Mouse (Mus musculus): ENCODE results near the gene Irf4. TPM values are rescaled to one million over a fixed set of nuclear protein-coding genes. Genes with fewer than 3 reads are reported as not detected.

The Irf4 gene
- polyA plus RNA-seq, 1 experiment: 6.6 TPM

DNA sequence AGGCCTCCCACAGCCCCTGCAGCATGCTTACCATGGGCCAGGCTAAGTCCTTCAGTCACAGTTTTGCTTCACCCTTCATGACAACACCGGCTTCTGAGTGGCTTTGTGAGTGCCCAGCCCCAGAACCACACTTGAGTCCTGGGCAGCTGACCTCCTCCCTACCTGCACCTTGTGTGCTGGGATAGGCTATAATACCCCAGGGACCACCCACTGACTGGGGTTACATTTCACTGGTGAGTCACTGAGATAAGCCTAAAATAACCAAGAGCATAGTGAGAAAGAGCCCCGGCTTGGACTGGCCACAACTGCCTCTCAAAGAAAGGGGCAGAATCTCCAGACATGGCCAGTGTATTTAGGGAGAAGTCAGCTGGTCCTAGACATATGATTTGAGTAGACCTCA lies 32.9 kb downstream of the Irf4 start:
- Histone ChIP-seq H3K4me1 (replicated peaks; ENCODE audit: control insufficient read depth, insufficient read depth, low read length) (peaks cover 18% of the 10 kb centered on the region), H3K27me3 (ENCODE audit: control insufficient read depth, insufficient read depth, low read length) (no peaks in the 10 kb centered on the region), H3K36me3 (ENCODE audit: control insufficient read depth, insufficient read depth, low read length) (no peaks in the 10 kb centered on the region), H3K27ac (ENCODE audit: control insufficient read depth, insufficient read depth, low read length) (no peak overlapping the region), H3K4me3 (ENCODE audit: control insufficient read depth, insufficient read depth, low read length) (no peak overlapping the region)
- no peak for DNase-seq
- TF ChIP-seq POLR2A (IDR thresholded peaks at IDR 0.05; ENCODE audit: control insufficient read depth, extremely low read depth, insufficient read depth, low read length, poor library complexity) (no peak), CTCF (IDR thresholded peaks at IDR 0.05; ENCODE audit: borderline replicate concordance, control insufficient read depth, extremely low read depth, insufficient read depth, low read length, poor library complexity) (no peak)
- WGBS: 86% methylated on average over 2 of the region's 2 CpGs

GRCm38 (mm10) chr13:30782419-30782818 lies 33.4 kb downstream of the Irf4 start:
- Histone ChIP-seq H3K36me3 (ENCODE audit: control insufficient read depth, insufficient read depth, low read length) (no peaks in the 10 kb centered on the region), H3K27me3 (ENCODE audit: control insufficient read depth, insufficient read depth, low read length) (no peaks in the 10 kb centered on the region), H3K4me3 (ENCODE audit: control insufficient read depth, insufficient read depth, low read length) (no peak overlapping the region), H3K27ac (ENCODE audit: control insufficient read depth, insufficient read depth, low read length) (no peak overlapping the region), H3K4me1 (replicated peaks; ENCODE audit: control insufficient read depth, insufficient read depth, low read length) (peaks cover 19% of the 10 kb centered on the region)
- 89% methylated on average over 8 of the region's 8 CpGs for WGBS
- DNase-seq: no peak
- no peak for TF ChIP-seq CTCF (IDR thresholded peaks at IDR 0.05; ENCODE audit: borderline replicate concordance, control insufficient read depth, extremely low read depth, insufficient read depth, low read length, poor library complexity)
- no peak for TF ChIP-seq POLR2A (IDR thresholded peaks at IDR 0.05; ENCODE audit: control insufficient read depth, extremely low read depth, insufficient read depth, low read length, poor library complexity)

GRCm38 (mm10) chr13:30785423-30786040 lies 36.5 kb downstream of the Irf4 start:
- 55% methylated on average over 4 of the region's 4 CpGs for WGBS

GRCm38 (mm10) chr13:30786235-30787035 lies 37.4 kb downstream of the Irf4 start:
- Histone ChIP-seq H3K36me3 (ENCODE audit: control insufficient read depth, insufficient read depth, low read length) (no peaks in the 10 kb centered on the region), H3K27ac (ENCODE audit: control insufficient read depth, insufficient read depth, low read length) (peak overlapping the region; percentile 53), H3K4me3 (ENCODE audit: control insufficient read depth, insufficient read depth, low read length) (no peak overlapping the region), H3K27me3 (ENCODE audit: control insufficient read depth, insufficient read depth, low read length) (no peaks in the 10 kb centered on the region), H3K4me1 (replicated peaks; ENCODE audit: control insufficient read depth, insufficient read depth, low read length) (peaks cover 20% of the 10 kb centered on the region)
- DNase-seq: peak; percentile 67
- TF ChIP-seq CTCF (IDR thresholded peaks at IDR 0.05; ENCODE audit: borderline replicate concordance, control insufficient read depth, extremely low read depth, insufficient read depth, low read length, poor library complexity) (no peak), POLR2A (IDR thresholded peaks at IDR 0.05; ENCODE audit: control insufficient read depth, extremely low read depth, insufficient read depth, low read length, poor library complexity) (no peak)
- 3% methylated on average over 5 of the region's 5 CpGs for WGBS

More at GRCm38 (mm10) chr13:30785423-30786040, 36.5 kb downstream of the Irf4 start:
- DNase-seq: no peak
- Histone ChIP-seq H3K27ac (ENCODE audit: control insufficient read depth, insufficient read depth, low read length) (no peak overlapping the region; the same call in 1 of the 2 replicates), H3K27me3 (ENCODE audit: control insufficient read depth, insufficient read depth, low read length) (no peaks in the 10 kb centered on the region), H3K4me1 (replicated peaks; ENCODE audit: control insufficient read depth, insufficient read depth, low read length) (peaks cover 19% of the 10 kb centered on the region), H3K36me3 (ENCODE audit: control insufficient read depth, insufficient read depth, low read length) (no peaks in the 10 kb centered on the region), H3K4me3 (ENCODE audit: control insufficient read depth, insufficient read depth, low read length) (no peak overlapping the region)
- no peak for TF ChIP-seq CTCF (IDR thresholded peaks at IDR 0.05; ENCODE audit: borderline replicate concordance, control insufficient read depth, extremely low read depth, insufficient read depth, low read length, poor library complexity)
- TF ChIP-seq POLR2A (IDR thresholded peaks at IDR 0.05; ENCODE audit: control insufficient read depth, extremely low read depth, insufficient read depth, low read length, poor library complexity): no peak

GRCm38 (mm10) chr13:30787036-30787320 lies 38.0 kb downstream of the Irf4 start:
- Histone ChIP-seq H3K27ac (ENCODE audit: control insufficient read depth, insufficient read depth, low read length) (no peak overlapping the region), H3K36me3 (ENCODE audit: control insufficient read depth, insufficient read depth, low read length) (no peaks in the 10 kb centered on the region), H3K27me3 (ENCODE audit: control insufficient read depth, insufficient read depth, low read length) (no peaks in the 10 kb centered on the region), H3K4me1 (replicated peaks; ENCODE audit: control insufficient read depth, insufficient read depth, low read length) (peaks cover 26% of the 10 kb centered on the region), H3K4me3 (ENCODE audit: control insufficient read depth, insufficient read depth, low read length) (no peak overlapping the region)
- 93% methylated on average over 2 of the region's 2 CpGs for WGBS
- no peak for DNase-seq
- no peak for TF ChIP-seq POLR2A (IDR thresholded peaks at IDR 0.05; ENCODE audit: control insufficient read depth, extremely low read depth, insufficient read depth, low read length, poor library complexity)
- no peak for TF ChIP-seq CTCF (IDR thresholded peaks at IDR 0.05; ENCODE audit: borderline replicate concordance, control insufficient read depth, extremely low read depth, insufficient read depth, low read length, poor library complexity)

- no peaks in the 10 kb centered on the region for H3K27me3 ChIP-seq (ENCODE audit: control insufficient read depth, insufficient read depth, low read length)
- WGBS: 97% methylated on average over 2 of the region's 2 CpGs
- H3K4me3 ChIP-seq (ENCODE audit: control insufficient read depth, insufficient read depth, low read length): no peak overlapping the region
- no peak for TF ChIP-seq CTCF (IDR thresholded peaks at IDR 0.05; ENCODE audit: borderline replicate concordance, control insufficient read depth, extremely low read depth, insufficient read depth, low read length, poor library complexity)
- no peak for TF ChIP-seq POLR2A (IDR thresholded peaks at IDR 0.05; ENCODE audit: control insufficient read depth, extremely low read depth, insufficient read depth, low read length, poor library complexity)
- H3K4me1 ChIP-seq (replicated peaks; ENCODE audit: control insufficient read depth, insufficient read depth, low read length): peaks cover 31% of the 10 kb centered on the region
- H3K27ac ChIP-seq (ENCODE audit: control insufficient read depth, insufficient read depth, low read length): no peak overlapping the region
- DNase-seq: no peak
- H3K36me3 ChIP-seq (ENCODE audit: control insufficient read depth, insufficient read depth, low read length): no peaks in the 10 kb centered on the region
Measured at GRCm38 (mm10) chr13:30787556-30787955, 38.5 kb downstream of the Irf4 start.

Data from thymus, adult 2 months (tissue).